Mouse (Mus musculus) hindbrain, embryonic 11.5 days (tissue): ENCODE measurements around the gene Gm45713. TPM values are rescaled to one million over a fixed set of nuclear protein-coding genes. Genes with fewer than 3 reads are reported as not detected.
A peak's percentile ranks its signal among the peaks of the same experiment; 100 is the strongest.

Experiments used
- ATAC-seq: fragments of 200-750 bp; cut with Nextera tagmentation; 2 replicates; pipeline ENCODE4 v1.8.0; 2017; ENCODE audit warnings: mild to moderate bottlenecking, moderate TSS enrichment, moderate library complexity; ENCODE audit not compliant: low FRiP score
- DNase-seq: peaks from one replicate; pipeline ENCODE4 v3.0.0-alpha.2; 2015; ENCODE audit warnings: low spot score
- H3K27ac ChIP-seq: fragments of 300-500 bp; sonication (generic); 2 replicates; pipeline ENCODE4 v1.5.1; 2014; ENCODE audit warnings: mild to moderate bottlenecking, low read depth, low read length
- H3K27me3 ChIP-seq: fragments of 300-500 bp; sonication (generic); 2 replicates; pipeline ENCODE4 v1.6.1; 2014; ENCODE audit warnings: mild to moderate bottlenecking, low read length, moderate library complexity, mixed read lengths; ENCODE audit not compliant: control insufficient read depth, insufficient read depth
- H3K36me3 ChIP-seq: fragments of 300-500 bp; sonication (generic); 2 replicates; pipeline ENCODE4 v1.6.1; 2014; ENCODE audit warnings: mild to moderate bottlenecking, low read length, moderate library complexity, mixed read lengths; ENCODE audit not compliant: control insufficient read depth, insufficient read depth
- H3K4me1 ChIP-seq: fragments of 300-500 bp; sonication (generic); replicated peaks from 2 replicates; pipeline ENCODE4 v1.6.1; 2014; ENCODE audit warnings: low read length, mixed read lengths; ENCODE audit not compliant: control insufficient read depth, insufficient read depth
- H3K4me2 ChIP-seq: fragments of 300-500 bp; sonication (generic); replicated peaks from 2 replicates; pipeline ENCODE4 v1.6.1; 2014; ENCODE audit warnings: mild to moderate bottlenecking, low read depth, low read length
- H3K4me3 ChIP-seq: fragments of 300-500 bp; sonication (generic); 2 replicates; pipeline ENCODE4 v1.5.1; 2014; ENCODE audit warnings: low read depth, low read length
- H3K9ac ChIP-seq: fragments of 300-500 bp; sonication (generic); 2 replicates; pipeline ENCODE4 v1.6.1; 2014; ENCODE audit warnings: low read depth, low read length
- H3K9me3 ChIP-seq: fragments of 300-500 bp; sonication (generic); 2 replicates; pipeline ENCODE4 v1.6.1; 2016; ENCODE audit warnings: low read length; ENCODE audit not compliant: control insufficient read depth
- WGBS: fragments of 180-500 bp; shearing (Covaris S2); extraction: QIAGEN DNeasy Blood & Tissue Kit; methylation state at CpG from one replicate; pipeline ENCODE4 v1.1.7; 2014; 5-methylcytosine and 5-hydroxymethylcytosine counted together
- microRNA counts: library from miRNA; unstranded; fragments of <30 nt; microRNA quantifications from one replicate; lab custom pipeline; 2015
- polyA plus RNA-seq: library from polyadenylated mRNA; unstranded; fragments of >200 nt; fragmentation: Nextera tagmentation; extraction: Ambion mirVana; gene quantifications from 2 replicates; pipeline ENCODE4 v1.2.1, GENCODE M21; 2014

The Gm45713 gene
- polyA plus RNA-seq, 1 experiment from 2014 or later: not detected

GRCm38 (mm10) chr7:45077322-45077721, 58.7 kb downstream of the Gm45713 start:
- no peak overlapping the region for H3K4me3 ChIP-seq

GRCm38 (mm10) chr7:45076501-45076900, 59.5 kb downstream of the Gm45713 start:
- Histone ChIP-seq H3K4me1 (no peaks in the 10 kb centered on the region; the same call in 1 of the 2 replicates), H3K4me3 (no peak overlapping the region), H3K36me3 (0 out of 2 replicates have a peak, but pooled peaks cover 2% of the 10 kb centered on the region), H3K27me3 (no peaks in the 10 kb centered on the region), H3K4me2 (no peak overlapping the region), H3K9me3 (no peaks in the 10 kb centered on the region), H3K27ac (no peak overlapping the region), H3K9ac (no peak overlapping the region)
- ATAC-seq (no peak), DNase-seq (no peak)
- WGBS: 88% methylated on average over 30 of the region's 30 CpGs

More at GRCm38 (mm10) chr7:45077322-45077721, 58.7 kb downstream of the Gm45713 start:
- ATAC-seq (no peak), DNase-seq (no peak)
- Histone ChIP-seq H3K27ac (no peak overlapping the region), H3K27me3 (no peaks in the 10 kb centered on the region), H3K4me1 (no peaks in the 10 kb centered on the region; the same call in 1 of the 2 replicates), H3K36me3 (0 out of 2 replicates have a peak, but pooled peaks cover 2% of the 10 kb centered on the region), H3K4me2 (no peak overlapping the region), H3K9ac (no peak overlapping the region), H3K9me3 (no peaks in the 10 kb centered on the region)
- WGBS: 92% methylated on average over 14 of the region's 14 CpGs

MicroRNAs within 50 kb of the gene (microRNA counts, 519-probe panel; counts per million panel counts)
- 1,684 counts per million, percentile 3 among the panel's probes with 10 or more counts for microRNA mmu-miR-150 (lab: Ali Mortazavi, UCI)

Other genes starting within 250 kb of the Gm45713 start
- 72.7 and 76.2 TPM in 2 replicates for gene Med25, start 243.5 kb downstream of the Gm45713 start, polyA plus RNA-seq
- 13.9 and 18.7 TPM in 2 replicates for gene Fuz, start 240.2 kb downstream of the Gm45713 start, polyA plus RNA-seq
- 82.7 and 85.0 TPM in 2 replicates for gene Ap2a1, start 206.7 kb downstream of the Gm45713 start, polyA plus RNA-seq
- gene Tsks, start 193.0 kb downstream of the Gm45713 start, polyA plus RNA-seq: 0.09 and 0.14 TPM in 2 replicates
- 23.4 and 23.5 TPM in 2 replicates for gene Cpt1c, start 161.4 kb downstream of the Gm45713 start, polyA plus RNA-seq
- 249 and 259 TPM in 2 replicates for gene Prmt1, start 149.7 kb downstream of the Gm45713 start, polyA plus RNA-seq
- 59.6 and 63.9 TPM in 2 replicates for gene Irf3, start 138.6 kb downstream of the Gm45713 start, polyA plus RNA-seq
- 54.2 and 56.8 TPM in 2 replicates for gene Bcl2l12, start 137.5 kb downstream of the Gm45713 start, polyA plus RNA-seq
- gene Scaf1, start 119.9 kb downstream of the Gm45713 start, polyA plus RNA-seq: 44.0 and 49.6 TPM in 2 replicates
- gene Rras, start 118.3 kb downstream of the Gm45713 start, polyA plus RNA-seq: 21.2 and 21.6 TPM in 2 replicates
- gene Prr12, start 83.3 kb downstream of the Gm45713 start, polyA plus RNA-seq: 13.0 and 16.0 TPM in 2 replicates
- 58.2 and 62.7 TPM in 2 replicates for gene Nosip, start 73.8 kb downstream of the Gm45713 start, polyA plus RNA-seq
- gene Prrg2, start 73.6 kb downstream of the Gm45713 start, polyA plus RNA-seq: 15.7 and 17.1 TPM in 2 replicates
- gene Rcn3, start 44.0 kb downstream of the Gm45713 start, polyA plus RNA-seq: 134 and 149 TPM in 2 replicates
- gene Fcgrt, start 32.4 kb downstream of the Gm45713 start, polyA plus RNA-seq: 12.9 and 13.2 TPM in 2 replicates
- 1,346 and 1,389 TPM in 2 replicates for gene Rps11, start 11.8 kb downstream of the Gm45713 start, polyA plus RNA-seq
- gene Rpl13a, start 7.5 kb downstream of the Gm45713 start, polyA plus RNA-seq: 1,145 and 1,168 TPM in 2 replicates
- 1.5 and 1.6 TPM in 2 replicates for gene Flt3l, start 201 bp upstream of the Gm45713 start, polyA plus RNA-seq
- gene Pih1d1, start 18.1 kb upstream of the Gm45713 start, polyA plus RNA-seq: 105 TPM in 2 replicates
- gene Aldh16a1, start 18.4 kb upstream of the Gm45713 start, polyA plus RNA-seq: 20.8 and 28.6 TPM in 2 replicates
- gene Slc17a7, start 27.7 kb upstream of the Gm45713 start, polyA plus RNA-seq: 0.51 and 1.1 TPM in 2 replicates
- not detected in 2 replicates for gene Gfy, start 43.3 kb upstream of the Gm45713 start, polyA plus RNA-seq
- not detected in 2 replicates for gene Pth2, start 44.8 kb upstream of the Gm45713 start, polyA plus RNA-seq
- 0.31 and 0.40 TPM in 2 replicates for gene Ccdc155, start 68.7 kb upstream of the Gm45713 start, polyA plus RNA-seq
- 1.6 and 1.7 TPM in 2 replicates for gene Dkkl1, start 75.9 kb upstream of the Gm45713 start, polyA plus RNA-seq
- 229 and 242 TPM in 2 replicates for gene Tead2, start 79.5 kb upstream of the Gm45713 start, polyA plus RNA-seq
- gene Cd37, start 102.9 kb upstream of the Gm45713 start, polyA plus RNA-seq: 1.1 and 2.5 TPM in 2 replicates
- 0.14 and 0.32 TPM in 2 replicates for gene Slc6a16, start 104.9 kb upstream of the Gm45713 start, polyA plus RNA-seq
- not detected in 2 replicates for gene Slc6a21, start 141.3 kb upstream of the Gm45713 start, polyA plus RNA-seq
- 5.2 and 6.9 TPM in 2 replicates for gene Trpm4, start 197.5 kb upstream of the Gm45713 start, polyA plus RNA-seq
- 0.68 and 0.77 TPM in 2 replicates for gene Hrc, start 199.1 kb upstream of the Gm45713 start, polyA plus RNA-seq
- gene Ppfia3, start 230.8 kb upstream of the Gm45713 start, polyA plus RNA-seq: 8.2 and 9.5 TPM in 2 replicates
- 0.92 and 1.7 TPM in 2 replicates for gene Lin7b, start 234.4 kb upstream of the Gm45713 start, polyA plus RNA-seq